Mouse (Mus musculus) liver, embryonic 14.5 days (tissue): ENCODE measurements around the gene Pcyt2. TPM values are rescaled to one million over a fixed set of nuclear protein-coding genes. Genes with fewer than 3 reads are reported as not detected.

Source experiments
- ATAC-seq: fragments of 200-750 bp; cut with Nextera tagmentation; 2 replicates; pipeline ENCODE4 v1.8.0; 2017; ENCODE audit warnings: moderate number of reproducible peaks, mild to moderate bottlenecking, moderate library complexity; ENCODE audit not compliant: insufficient read depth
- DNase-seq, 3 experiments: peaks; one replicate each; pipeline ENCODE4 v3.0.0-alpha.2; 2012 to 2013; ENCODE audit warnings: low read depth in 3 of 3, low spot score in 3 of 3
- H3K27ac ChIP-seq: fragments of 300-500 bp; sonication (generic); 2 replicates; pipeline ENCODE4 v1.5.1; 2014; ENCODE audit warnings: moderate library complexity, mild to moderate bottlenecking, control low read depth, inconsistent platforms
- H3K27me3 ChIP-seq: fragments of 300-500 bp; sonication (generic); 2 replicates; pipeline ENCODE4 v1.6.1; 2014; ENCODE audit warnings: mild to moderate bottlenecking, low read length, moderate library complexity; ENCODE audit not compliant: control insufficient read depth, insufficient read depth
- H3K36me3 ChIP-seq: fragments of 300-500 bp; sonication (generic); replicated peaks from 2 replicates; pipeline ENCODE4 v1.6.1; 2014; ENCODE audit warnings: low read depth; ENCODE audit not compliant: control insufficient read depth, insufficient read depth
- H3K4me1 ChIP-seq, 2 experiments: fragments of 200-500 bp in 1 of 2; fragments of 300-500 bp in 1 of 2; sonication (generic) in 1 of 2; replicated peaks; 2 replicates each; pipeline ENCODE4 v1.6.1; 2012 to 2014; ENCODE audit warnings: antibody characterized with exemption in 1 of 2, inconsistent platforms in 1 of 2, low read length in 1 of 2; ENCODE audit not compliant: control insufficient read depth in 2 of 2, insufficient read depth in 2 of 2
- H3K4me2 ChIP-seq: fragments of 300-500 bp; sonication (generic); 2 replicates; pipeline ENCODE4 v1.6.1; 2014; ENCODE audit warnings: low read depth, mild to moderate bottlenecking, control low read depth, moderate library complexity
- H3K4me3 ChIP-seq, 2 experiments: fragments of 200-500 bp in 1 of 2; fragments of 300-500 bp in 1 of 2; sonication (generic) in 1 of 2; 2 replicates each; pipeline ENCODE4 v1.5.1; 2012 to 2014; ENCODE audit warnings: low read depth in 2 of 2, low read length in 2 of 2, mild to moderate bottlenecking in 2 of 2, control low read depth in 1 of 2, inconsistent platforms in 1 of 2, moderate library complexity in 1 of 2; ENCODE audit not compliant: insufficient read depth in 1 of 2
- H3K9ac ChIP-seq: fragments of 300-500 bp; sonication (generic); replicated peaks from 2 replicates; pipeline ENCODE4 v1.6.1; 2014; ENCODE audit warnings: mild to moderate bottlenecking, control low read depth, moderate library complexity
- H3K9me3 ChIP-seq: fragments of 300-500 bp; sonication (generic); 2 replicates; pipeline ENCODE4 v1.6.1; 2016; ENCODE audit warnings: low read length, mixed read lengths; ENCODE audit not compliant: control insufficient read depth
- CTCF ChIP-seq: IDR thresholded peaks from 2 replicates; pipeline ENCODE4 v1.5.1; 2016; ENCODE audit warnings: antibody characterized with exemption, low read depth, control low read depth
- EP300 ChIP-seq: IDR thresholded peaks from 2 replicates; pipeline ENCODE4 v1.6.1; 2016; ENCODE audit warnings: antibody characterized with exemption, low read depth
- WGBS: fragments of 180-500 bp; shearing (Covaris S2); extraction: QIAGEN DNeasy Blood & Tissue Kit; methylation state at CpG from one replicate; pipeline ENCODE4 v1.1.7; 2014; ENCODE audit not compliant: insufficient replicate concordance; 5-methylcytosine and 5-hydroxymethylcytosine counted together
- polyA plus RNA-seq, 2 experiments: library from polyadenylated mRNA; depleted of rRNA in 1 of 2; stranded (reverse) in 1 of 2; unstranded in 1 of 2; fragments of >200 nt; fragmentation: Nextera tagmentation in 1 of 2; extraction: Ambion mirVana in 1 of 2; gene quantifications; 2 replicates each; pipeline versions ENCODE4 v1.2.1 to v1.2.3; 2012 to 2014

Gene Pcyt2
- polyA plus RNA-seq, 2 experiments = 86.2 to 127 TPM

GRCm38 (mm10) chr11:120574278-120574600 lies 43.5 kb downstream of the Pcyt2 start:
- H3K4me1 ChIP-seq = peaks cover 17 to 24% of the 10 kb centered on the region in 2 experiments
- 32% methylated on average over 5 of the region's 5 CpGs for WGBS
- no peaks in the 10 kb centered on the region for H3K9me3 ChIP-seq
- DNase-seq (no peak), ATAC-seq (no peak)
- H3K4me2 ChIP-seq = peak overlapping the region; percentile 98
- TF ChIP-seq CTCF (no peak), EP300 (no peak)
- peak overlapping the region; percentile 18 for H3K27ac ChIP-seq
- H3K36me3 ChIP-seq = peaks cover 29% of the 10 kb centered on the region
- H3K9ac ChIP-seq = peak overlapping the region; percentile 91
- H3K27me3 ChIP-seq = no peaks in the 10 kb centered on the region
- peak overlapping the region; percentile 81 to 83 for H3K4me3 ChIP-seq

- ATAC-seq (no peak), DNase-seq (no peak)
- no peak for TF ChIP-seq CTCF
- TF ChIP-seq EP300 = no peak
- Histone ChIP-seq H3K4me3 (peak overlapping the region; percentile 81 to 83), H3K9ac (peak overlapping the region; percentile 91), H3K36me3 (peaks cover 25% of the 10 kb centered on the region), H3K27ac (peak overlapping the region; percentile 87), H3K9me3 (no peaks in the 10 kb centered on the region), H3K4me2 (peak overlapping the region; percentile 98), H3K27me3 (no peaks in the 10 kb centered on the region), H3K4me1 (peaks cover 17 to 24% of the 10 kb centered on the region in 2 experiments)
- whole genome bisulfite sequencing = under 1% methylated on average over 23 of the region's 23 CpGs
These were observed 44.0 kb downstream of the Pcyt2 start for GRCm38 (mm10) chr11:120573585-120574277.

GRCm38 (mm10) chr11:120572752-120573584 lies 44.8 kb downstream of the Pcyt2 start, which contains the start of gene P4hb:
Gene P4hb, minus strand, starts transcription at chr11:120573253.
- Histone ChIP-seq H3K4me1 (peaks cover 17 to 24% of the 10 kb centered on the region in 2 experiments), H3K36me3 (peaks cover 25% of the 10 kb centered on the region), H3K9ac (peak within 1 kb of the TSS; percentile 93), H3K9me3 (no peaks in the 10 kb centered on the region), H3K4me3 (peak within 1 kb of the TSS; percentile 83 to 85), H3K27me3 (no peaks in the 10 kb centered on the region), H3K27ac (peak within 1 kb of the TSS; percentile 87), H3K4me2 (peak within 1 kb of the TSS; percentile 98)
- ATAC-seq (peak; percentile 93), DNase-seq (peak; percentile 96 to 97 (median 96))
- WGBS = under 1% methylated on average over 88 of the region's 94 CpGs
- TF ChIP-seq EP300 = no peak
- TF ChIP-seq CTCF = no peak

GRCm38 (mm10) chr11:120572417-120572751 lies 45.4 kb downstream of the Pcyt2 start:
- WGBS = under 1% methylated on average over 24 of the region's 24 CpGs
- peaks cover 17 to 24% of the 10 kb centered on the region in 2 experiments for H3K4me1 ChIP-seq
- TF ChIP-seq CTCF = no peak
- TF ChIP-seq EP300 = no peak
- no peaks in the 10 kb centered on the region for H3K27me3 ChIP-seq
- peak overlapping the region; percentile 41 for H3K27ac ChIP-seq
- H3K4me3 ChIP-seq = peak overlapping the region; percentile 83 to 85
- ATAC-seq (peak; percentile 9), DNase-seq (no peak)
- H3K36me3 ChIP-seq = peaks cover 28% of the 10 kb centered on the region
- H3K4me2 ChIP-seq = peak overlapping the region; percentile 98
- peak overlapping the region; percentile 93 for H3K9ac ChIP-seq
- H3K9me3 ChIP-seq = no peaks in the 10 kb centered on the region

GRCm38 (mm10) chr11:120571754-120572416 lies 45.9 kb downstream of the Pcyt2 start:
- no peak for DNase-seq
- 3% methylated on average over 11 of the region's 11 CpGs for WGBS
- Histone ChIP-seq H3K9me3 (no peaks in the 10 kb centered on the region), H3K36me3 (peaks cover 33% of the 10 kb centered on the region), H3K9ac (peak overlapping the region; percentile 93), H3K4me2 (peak overlapping the region; percentile 98), H3K4me1 (peaks cover 17 to 24% of the 10 kb centered on the region in 2 experiments), H3K27me3 (no peaks in the 10 kb centered on the region), H3K27ac (peak overlapping the region; percentile 41), H3K4me3 (peak overlapping the region; percentile 83 to 85)
- ATAC-seq = no peak
- no peak for TF ChIP-seq EP300
- TF ChIP-seq CTCF = no peak
